In genomic region chr8:84740895-84741843, GRCm38 (mm10) we compare ENCODE assay signal across 12 mouse cellular contexts. TPM values are rescaled to one million over a fixed set of nuclear protein-coding genes. Genes with fewer than 3 reads are reported as not detected.
DNase-seq lines count a peak whose midpoint lies in the region; ATAC-seq and TF ChIP-seq lines count a peak whose summit lies in the region.
"Had no signal": no experiment of that assay in that cellular context is flagged by ENCODE, and none has a peak within 500 bp of the region (broad histone marks: within the 10 kb centered on the region; RNA-seq: fewer than 3 reads in every experiment).

No protein-coding gene starts in this region.

- H3K27ac ChIP-seq in heart, embryonic 12.5 days (ENCODE audit: poor library complexity, severe bottlenecking): peak overlapping the region; percentile 87; the same call in 1 of the 2 replicates
- peak overlapping the region; percentile 69 for H3K27ac ChIP-seq in lung, postnatal 0 days (ENCODE audit: low read length)
- peak overlapping the region; percentile 59; the same call in 1 of the 2 replicates for H3K27ac ChIP-seq in hindbrain, postnatal 0 days
- peak overlapping the region; percentile 88 for H3K27ac ChIP-seq in stomach, postnatal 0 days (replicated peaks)

- 53% methylated on average over 13 of the region's 13 CpGs for WGBS in heart, embryonic 12.5 days
- 39% methylated on average over 13 of the region's 13 CpGs for WGBS in lung, postnatal 0 days
- WGBS in lung, adult 2 months: 33% methylated on average over 13 of the region's 13 CpGs
- 36% methylated on average over 13 of the region's 13 CpGs for WGBS in hindbrain, postnatal 0 days
- WGBS in stomach, postnatal 0 days: 42% methylated on average over 13 of the region's 13 CpGs

- H3K4me3 ChIP-seq in heart, embryonic 12.5 days: no peak overlapping the region
- no peak overlapping the region for H3K4me3 ChIP-seq in lung, postnatal 0 days (ENCODE audit: low read depth, low read length)
- H3K4me3 ChIP-seq in lung, adult 2 months (replicated peaks; ENCODE audit: extremely low read depth, low read depth, low read length): no peak overlapping the region
- no peak overlapping the region for H3K4me3 ChIP-seq in hindbrain, postnatal 0 days (ENCODE audit: low read length)
- no peak overlapping the region for H3K4me3 ChIP-seq in stomach, postnatal 0 days (ENCODE audit: low read depth, low read length)
- H3K4me3 ChIP-seq: midbrain, embryonic 13.5 days had no signal

- TF ChIP-seq POLR2A in lung, adult 2 months (IDR thresholded peaks at IDR 0.05; ENCODE audit: borderline replicate concordance, extremely low read depth, low read depth, low read length): no peak

- H3K9me3 ChIP-seq in heart, embryonic 12.5 days (replicated peaks): no peaks in the 10 kb centered on the region
- H3K9me3 ChIP-seq in lung, postnatal 0 days (ENCODE audit: low read length): no peaks in the 10 kb centered on the region
- H3K9me3 ChIP-seq in hindbrain, postnatal 0 days (ENCODE audit: low read length): no peaks in the 10 kb centered on the region
- H3K9me3 ChIP-seq in stomach, postnatal 0 days (ENCODE audit: control insufficient read depth, low read length): no peaks in the 10 kb centered on the region
- H3K9me3 ChIP-seq: midbrain, embryonic 13.5 days had no signal

- H3K4me2 ChIP-seq in heart, embryonic 12.5 days: no peak overlapping the region
- H3K4me2 ChIP-seq in lung, postnatal 0 days (replicated peaks; ENCODE audit: low read depth, low read length): no peak overlapping the region
- no peak overlapping the region for H3K4me2 ChIP-seq in hindbrain, postnatal 0 days (ENCODE audit: low read depth, low read length)
- H3K4me2 ChIP-seq in stomach, postnatal 0 days (replicated peaks; ENCODE audit: low read depth): no peak overlapping the region
- H3K4me2 ChIP-seq: midbrain, embryonic 13.5 days had no signal

- intact Hi-C loops in heart, postnatal 36 days (cut with DNase I): no loop called here

- no peak overlapping the region for H3K9ac ChIP-seq in heart, embryonic 12.5 days
- no peak overlapping the region for H3K9ac ChIP-seq in lung, postnatal 0 days (replicated peaks; ENCODE audit: low read depth)
- no peak overlapping the region for H3K9ac ChIP-seq in hindbrain, postnatal 0 days (replicated peaks; ENCODE audit: low read length)
- 0 out of 2 replicates have a peak overlapping the region, but pooled peaks have one; percentile 27 for H3K9ac ChIP-seq in stomach, postnatal 0 days (ENCODE audit: low read length)
- H3K9ac ChIP-seq: midbrain, embryonic 13.5 days had no signal

- peaks cover 30% of the 10 kb centered on the region for H3K27me3 ChIP-seq in heart, embryonic 12.5 days (replicated peaks)
- H3K27me3 ChIP-seq in lung, postnatal 0 days (replicated peaks; ENCODE audit: insufficient read depth, low read length): no peaks in the 10 kb centered on the region
- no peaks in the 10 kb centered on the region for H3K27me3 ChIP-seq in hindbrain, postnatal 0 days (ENCODE audit: insufficient read depth, low read length)
- H3K27me3 ChIP-seq in stomach, postnatal 0 days (ENCODE audit: control insufficient read depth, insufficient read depth, low read length): no peaks in the 10 kb centered on the region

- DNase-seq in heart, postnatal 36 days: no peak
- peak; percentile 44 for DNase-seq in lung, postnatal 0 days (ENCODE audit: low spot score)
- no peak for DNase-seq in lung, adult 2 months
- no peak for DNase-seq in hindbrain, postnatal 0 days (ENCODE audit: low spot score)
- no peak for DNase-seq in stomach, postnatal 0 days (ENCODE audit: low spot score)
- DNase-seq in right cerebral cortex, adult 18-20 months: no peak
- no peak for DNase-seq in adrenal gland, adult 2 months
- DNase-seq: kidney, postnatal 14 days had no signal

- peaks cover 90% of the 10 kb centered on the region for H3K4me1 ChIP-seq in heart, embryonic 12.5 days (replicated peaks)
- H3K4me1 ChIP-seq in lung, postnatal 0 days (ENCODE audit: insufficient read depth, low read depth, low read length): peaks cover 56% of the 10 kb centered on the region
- H3K4me1 ChIP-seq in lung, adult 2 months (ENCODE audit: control insufficient read depth, insufficient read depth, low read length): peaks cover 75% of the 10 kb centered on the region
- peaks cover 47% of the 10 kb centered on the region for H3K4me1 ChIP-seq in hindbrain, postnatal 0 days (ENCODE audit: insufficient read depth, low read length)
- H3K4me1 ChIP-seq in stomach, postnatal 0 days (replicated peaks; ENCODE audit: control insufficient read depth, insufficient read depth): peaks cover 35% of the 10 kb centered on the region

- no peaks in the 10 kb centered on the region for H3K36me3 ChIP-seq in heart, embryonic 12.5 days
- no peaks in the 10 kb centered on the region for H3K36me3 ChIP-seq in lung, postnatal 0 days (ENCODE audit: insufficient read depth, low read length)
- H3K36me3 ChIP-seq in hindbrain, postnatal 0 days (ENCODE audit: insufficient read depth, low read length): no peaks in the 10 kb centered on the region
- no peaks in the 10 kb centered on the region; the same call in 1 of the 2 replicates for H3K36me3 ChIP-seq in stomach, postnatal 0 days (ENCODE audit: control insufficient read depth, insufficient read depth, low read length)
- H3K36me3 ChIP-seq: midbrain, embryonic 13.5 days had no signal

- no peak for ATAC-seq in heart, embryonic 12.5 days (ENCODE audit: insufficient number of reproducible peaks, low FRiP score)
- ATAC-seq in lung, postnatal 0 days: no peak
- no peak for ATAC-seq in hindbrain, postnatal 0 days
- ATAC-seq in stomach, postnatal 0 days (ENCODE audit: low FRiP score, low TSS enrichment): no peak
- ATAC-seq: CD4-positive, CD25-positive, alpha-beta regulatory T cell, adult 4 months had no signal

- no peak for TF ChIP-seq CTCF in lung, postnatal 0 days (IDR thresholded peaks at IDR 0.05)
- TF ChIP-seq CTCF in lung, adult 2 months (IDR thresholded peaks at IDR 0.05; ENCODE audit: insufficient read depth, low read length): no peak
- TF ChIP-seq CTCF in hindbrain, postnatal 0 days (IDR thresholded peaks at IDR 0.05; ENCODE audit: low read depth): no peak
- TF ChIP-seq CTCF in stomach, postnatal 0 days (IDR thresholded peaks at IDR 0.05; ENCODE audit: low read depth): no peak

- peak; percentile 67 for TF ChIP-seq EP300 in lung, postnatal 0 days (IDR thresholded peaks at IDR 0.05)
- TF ChIP-seq EP300 in stomach, postnatal 0 days (optimal IDR thresholded peaks at IDR 0.05): no peak

RNA-seq across cellular contexts. Expression of gene G430095P16Rik, which starts 18.4 kb away (rescaled TPM):
- 5.4 and 6.9 TPM in 2 replicates for polyA plus RNA-seq in heart, embryonic 12.5 days (2016; fragmentation: Nextera tagmentation; extraction: Ambion mirVana)
- total RNA-seq in heart, postnatal 36 days (2021): under 1 TPM in 1 of 2 experiments, not detected in 1; 0.44 TPM
- polyA plus RNA-seq in lung, postnatal 0 days (2015; fragmentation: Nextera tagmentation; extraction: Ambion mirVana): 2.0 and 2.8 TPM in 2 replicates
- polyA plus RNA-seq in lung, adult 2 months (2012; rRNA removed): 2.0 and 2.8 TPM in 2 replicates
- 1.2 TPM in 1 of 2 replicates, not detected in the other for total RNA-seq in hindbrain, postnatal 0 days (2014; rRNA removed)
- polyA plus RNA-seq in hindbrain, postnatal 0 days (2015; fragmentation: Nextera tagmentation; extraction: Ambion mirVana): 1.1 and 1.7 TPM in 2 replicates
- polyA plus RNA-seq in stomach, postnatal 0 days (2015; fragmentation: Nextera tagmentation; extraction: Ambion mirVana): 1.7 and 2.0 TPM in 2 replicates
- total RNA-seq in adrenal gland, adult 2 months (2021): under 1 TPM in 1 of 2 experiments, not detected in 1; 0.59 TPM
- 0.26 and 0.76 TPM in 2 replicates for polyA plus RNA-seq in adrenal gland, adult 2 months (2012; rRNA removed)
- total RNA-seq: left cerebral cortex, postnatal 36 days had no signal

RNA-seq across cellular contexts. Expression of gene Lyl1, which starts 39.9 kb away (rescaled TPM):
- 18.1 and 19.7 TPM in 2 replicates for polyA plus RNA-seq in heart, embryonic 12.5 days (2016; fragmentation: Nextera tagmentation; extraction: Ambion mirVana)
- 1 to 10 TPM; 5.4 to 5.7 TPM for total RNA-seq in heart, postnatal 36 days (2021)
- 11.6 and 13.9 TPM in 2 replicates for polyA plus RNA-seq in lung, postnatal 0 days (2015; fragmentation: Nextera tagmentation; extraction: Ambion mirVana)
- 20.2 and 21.9 TPM in 2 replicates for polyA plus RNA-seq in lung, adult 2 months (2012; rRNA removed)
- 1.7 and 7.8 TPM in 2 replicates for total RNA-seq in hindbrain, postnatal 0 days (2014; rRNA removed)
- polyA plus RNA-seq in hindbrain, postnatal 0 days (2015; fragmentation: Nextera tagmentation; extraction: Ambion mirVana): 2.0 and 2.3 TPM in 2 replicates
- polyA plus RNA-seq in stomach, postnatal 0 days (2015; fragmentation: Nextera tagmentation; extraction: Ambion mirVana): 4.0 and 4.3 TPM in 2 replicates
- 1 to 10 TPM; 2.7 to 4.4 TPM for total RNA-seq in adrenal gland, adult 2 months (2021)
- polyA plus RNA-seq in adrenal gland, adult 2 months (2012; rRNA removed): 8.2 and 10.9 TPM in 2 replicates

RNA-seq across cellular contexts. Expression of gene Nacc1, which starts 53.5 kb away (rescaled TPM):
- 20.9 and 21.3 TPM in 2 replicates for polyA plus RNA-seq in heart, embryonic 12.5 days (2016; fragmentation: Nextera tagmentation; extraction: Ambion mirVana)
- total RNA-seq in heart, postnatal 36 days (2021): 10 to 100 TPM; 27.3 to 30.1 TPM
- 7.1 and 7.4 TPM in 2 replicates for polyA plus RNA-seq in lung, postnatal 0 days (2015; fragmentation: Nextera tagmentation; extraction: Ambion mirVana)
- polyA plus RNA-seq in lung, adult 2 months (2012; rRNA removed): 72.5 and 81.8 TPM in 2 replicates
- total RNA-seq in hindbrain, postnatal 0 days (2014; rRNA removed): 110 and 129 TPM in 2 replicates
- 13.8 and 14.9 TPM in 2 replicates for polyA plus RNA-seq in hindbrain, postnatal 0 days (2015; fragmentation: Nextera tagmentation; extraction: Ambion mirVana)
- 6.8 and 8.3 TPM in 2 replicates for polyA plus RNA-seq in stomach, postnatal 0 days (2015; fragmentation: Nextera tagmentation; extraction: Ambion mirVana)
- 10 to 100 TPM; 78.4 to 80.7 TPM for total RNA-seq in adrenal gland, adult 2 months (2021)
- polyA plus RNA-seq in adrenal gland, adult 2 months (2012; rRNA removed): 98.7 and 120 TPM in 2 replicates

RNA-seq across cellular contexts. Expression of gene Trmt1, which starts 55.1 kb away (rescaled TPM):
- 46.2 and 49.5 TPM in 2 replicates for polyA plus RNA-seq in heart, embryonic 12.5 days (2016; fragmentation: Nextera tagmentation; extraction: Ambion mirVana)
- 10 to 100 TPM; 36.1 to 39.2 TPM for total RNA-seq in heart, postnatal 36 days (2021)
- polyA plus RNA-seq in lung, postnatal 0 days (2015; fragmentation: Nextera tagmentation; extraction: Ambion mirVana): 38.4 and 43.4 TPM in 2 replicates
- 87.5 and 99.1 TPM in 2 replicates for polyA plus RNA-seq in lung, adult 2 months (2012; rRNA removed)
- 69.5 and 93.3 TPM in 2 replicates for total RNA-seq in hindbrain, postnatal 0 days (2014; rRNA removed)
- polyA plus RNA-seq in hindbrain, postnatal 0 days (2015; fragmentation: Nextera tagmentation; extraction: Ambion mirVana): 71.2 and 79.2 TPM in 2 replicates
- polyA plus RNA-seq in stomach, postnatal 0 days (2015; fragmentation: Nextera tagmentation; extraction: Ambion mirVana): 45.1 and 49.9 TPM in 2 replicates
- total RNA-seq in adrenal gland, adult 2 months (2021): 10 to 100 TPM; 57.0 to 68.5 TPM
- polyA plus RNA-seq in adrenal gland, adult 2 months (2012; rRNA removed): 150 and 160 TPM in 2 replicates

RNA-seq across cellular contexts. Expression of gene Nfix, which starts 59.0 kb away (rescaled TPM):
- polyA plus RNA-seq in heart, embryonic 12.5 days (2016; fragmentation: Nextera tagmentation; extraction: Ambion mirVana): 9.2 and 10.9 TPM in 2 replicates
- total RNA-seq in heart, postnatal 36 days (2021): 100 to 1,000 TPM; 279 to 296 TPM
- polyA plus RNA-seq in lung, postnatal 0 days (2015; fragmentation: Nextera tagmentation; extraction: Ambion mirVana): 38.8 and 45.1 TPM in 2 replicates
- polyA plus RNA-seq in lung, adult 2 months (2012; rRNA removed): 80.1 and 96.2 TPM in 2 replicates
- total RNA-seq in hindbrain, postnatal 0 days (2014; rRNA removed): 90.4 and 92.5 TPM in 2 replicates
- 123 and 126 TPM in 2 replicates for polyA plus RNA-seq in hindbrain, postnatal 0 days (2015; fragmentation: Nextera tagmentation; extraction: Ambion mirVana)
- 36.5 and 36.6 TPM in 2 replicates for polyA plus RNA-seq in stomach, postnatal 0 days (2015; fragmentation: Nextera tagmentation; extraction: Ambion mirVana)
- 100 to 1,000 TPM in 1 of 2 experiments, 10 to 100 TPM in 1; 91.3 to 113 TPM for total RNA-seq in adrenal gland, adult 2 months (2021)
- 47.0 and 59.9 TPM in 2 replicates for polyA plus RNA-seq in adrenal gland, adult 2 months (2012; rRNA removed)
